Mouse (Mus musculus): ENCODE measurements around the gene Deup1.

The Deup1 gene

DNA sequence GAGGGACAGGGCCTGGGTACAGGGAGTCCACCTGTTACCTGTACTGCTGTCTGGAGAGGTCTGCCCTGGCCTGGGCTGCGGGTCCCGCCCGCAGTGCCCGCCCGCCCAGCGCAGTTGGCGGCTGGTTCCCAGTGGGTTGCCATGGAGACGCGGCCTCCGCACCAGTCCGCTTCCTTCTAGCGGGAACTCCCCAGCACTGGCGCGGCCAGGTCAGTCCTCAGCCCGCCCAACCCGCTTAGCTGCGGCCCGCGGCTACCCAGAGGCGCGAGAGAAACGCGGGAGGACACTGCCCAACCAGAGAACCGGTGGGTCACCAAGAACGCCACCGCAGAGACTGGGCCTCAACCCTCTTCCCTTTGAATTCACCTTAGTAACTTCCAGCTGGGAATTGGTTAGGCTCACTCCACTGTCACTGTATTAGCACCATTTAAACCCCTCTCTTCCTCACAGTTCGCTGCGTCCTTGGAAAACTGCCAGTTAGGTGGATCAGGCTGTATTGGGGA lies at the start of gene Deup1:
Gene Deup1 (minus strand): TSS at position 149 of the 503 bp plus-strand sequence.
- peak; percentile 14 to 46 for DNase-seq (ENCODE audit: low spot score in 2 of 2)

DNA sequence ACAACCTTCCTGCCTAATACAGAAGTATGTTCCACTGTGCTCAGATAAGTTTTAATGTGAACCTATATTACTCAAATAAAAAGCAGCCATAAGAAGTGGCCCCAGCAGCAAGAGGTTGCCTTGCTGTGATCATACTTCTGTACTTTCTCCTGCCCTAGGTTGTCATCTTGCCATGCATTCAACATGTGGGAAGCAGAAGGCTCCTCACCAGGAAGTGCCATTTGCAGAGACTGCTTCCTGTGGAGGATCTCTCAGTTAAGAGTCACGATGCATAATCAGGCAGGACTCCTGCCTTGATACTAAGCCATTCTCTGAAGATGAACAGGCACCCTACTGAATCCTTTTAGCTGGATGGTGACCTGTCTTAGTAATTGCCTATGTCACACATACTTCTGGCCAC lies 44.5 kb upstream of the Deup1 start:
- DNase-seq (ENCODE audit: low spot score in 2 of 2): no peak

DNA sequence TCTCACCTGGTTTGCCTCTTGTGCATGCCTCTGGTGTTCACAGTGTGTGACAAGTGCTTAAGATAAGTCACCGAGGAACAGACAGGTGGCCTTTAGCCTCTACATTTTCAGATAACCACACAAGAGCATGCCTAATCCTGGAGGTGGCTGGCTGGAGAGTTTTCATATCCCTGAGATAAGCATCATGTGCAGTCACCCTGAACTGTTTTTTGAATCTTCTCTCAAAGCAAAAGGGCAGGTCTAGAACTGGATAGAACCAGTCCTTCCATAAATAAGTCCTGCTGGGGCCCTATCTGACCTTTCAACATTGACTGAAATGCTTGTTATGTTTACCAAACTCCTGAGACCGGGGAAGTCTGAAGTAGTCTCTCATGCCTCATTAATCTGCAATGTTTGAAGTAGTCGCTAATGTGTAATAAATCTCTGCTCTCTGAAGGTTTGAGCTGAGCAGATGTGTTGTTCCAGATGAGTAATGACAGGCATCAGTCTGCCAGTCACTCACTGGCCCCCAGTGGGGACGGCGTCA lies 42.3 kb upstream of the Deup1 start:
- DNase-seq (ENCODE audit: low spot score in 2 of 2): no peak

DNA sequence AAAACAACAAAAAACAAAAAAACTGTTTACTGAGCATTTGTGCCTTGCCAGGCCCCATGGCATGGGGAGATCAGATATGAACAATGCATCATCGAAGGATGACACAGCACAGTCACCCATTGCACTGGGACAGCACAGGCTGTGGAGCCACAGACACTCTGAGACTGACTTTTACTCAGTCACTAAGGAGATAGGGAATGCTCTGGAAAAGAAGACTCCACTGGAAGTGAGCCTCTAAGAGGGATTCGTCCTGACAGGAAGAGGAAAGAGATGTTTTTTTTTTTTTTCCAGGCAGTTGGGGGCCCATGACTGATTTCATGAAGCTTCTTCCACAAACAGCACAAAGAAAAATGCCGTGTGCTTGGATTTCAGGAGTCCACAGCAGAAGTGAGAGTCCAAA lies 41.7 kb upstream of the Deup1 start:
- DNase-seq (ENCODE audit: low spot score in 2 of 2): no peak

DNA sequence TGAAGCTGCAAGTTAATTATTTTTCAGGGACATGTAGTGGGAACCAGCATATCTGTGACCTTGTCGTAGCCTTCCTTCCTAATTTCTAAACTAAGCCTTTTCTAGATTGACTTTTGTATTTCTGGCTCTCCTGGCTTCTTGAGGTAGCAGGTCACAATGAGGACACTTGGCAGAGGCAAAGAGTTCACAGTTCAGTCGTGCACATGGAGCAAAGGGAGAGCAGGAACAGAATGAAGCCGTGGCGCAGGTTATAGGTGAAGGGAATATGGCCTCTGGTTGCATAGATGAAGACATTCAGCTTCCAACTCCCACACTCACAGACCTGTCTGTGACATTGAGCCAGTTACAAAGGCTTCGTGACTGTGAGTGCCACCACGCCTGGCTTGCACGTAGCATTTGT lies 36.9 kb upstream of the Deup1 start:
- no peak for DNase-seq (ENCODE audit: low spot score in 2 of 2)

DNA sequence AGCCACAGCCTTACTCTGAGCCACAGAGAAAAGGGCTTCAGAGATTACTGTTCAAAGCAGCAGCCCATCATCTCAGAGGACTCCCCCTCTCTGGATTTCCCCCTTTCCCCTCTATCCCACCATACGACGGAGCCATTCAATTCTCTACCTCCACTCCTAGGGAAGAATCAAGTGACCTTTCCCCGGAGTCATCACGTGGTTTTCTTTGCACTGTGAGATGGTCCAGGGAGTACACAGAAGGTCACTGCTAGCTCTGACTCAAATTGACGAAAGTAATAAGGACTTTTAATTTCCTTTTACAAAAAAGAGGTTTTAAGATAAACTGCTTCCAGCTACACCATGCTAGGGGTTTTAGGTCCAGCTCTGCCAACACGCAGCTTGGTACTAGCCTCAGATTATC lies 31.3 kb upstream of the Deup1 start:
- no peak for DNase-seq (ENCODE audit: low spot score in 2 of 2)

DNA sequence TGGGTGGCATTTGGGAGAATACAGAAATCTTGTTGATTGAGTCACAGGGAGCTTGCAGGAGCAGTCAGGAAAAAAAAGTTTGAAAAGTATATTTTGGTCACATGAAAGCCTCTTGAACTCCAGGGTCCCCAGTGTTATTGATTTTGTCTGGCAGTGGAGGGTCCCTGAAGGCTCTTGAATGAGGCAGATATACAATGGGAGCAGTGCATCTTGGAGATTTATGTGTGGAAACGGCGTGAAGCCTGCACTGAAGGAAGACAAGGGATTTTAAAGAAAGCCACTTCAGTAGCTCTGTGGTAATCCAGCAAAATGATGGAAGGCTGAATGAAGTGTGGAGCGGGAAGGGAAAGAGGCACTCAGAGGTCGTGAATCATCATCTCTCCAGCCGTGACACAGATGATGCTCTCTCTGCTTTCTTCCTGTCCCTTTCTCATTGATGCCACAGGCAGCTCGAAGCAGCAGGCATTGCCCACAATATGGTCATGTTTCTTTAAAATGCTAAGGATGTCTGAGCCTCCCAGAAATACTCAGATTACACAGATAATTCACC lies 30.6 kb upstream of the Deup1 start:
- no peak for DNase-seq (ENCODE audit: low spot score in 2 of 2)

DNA sequence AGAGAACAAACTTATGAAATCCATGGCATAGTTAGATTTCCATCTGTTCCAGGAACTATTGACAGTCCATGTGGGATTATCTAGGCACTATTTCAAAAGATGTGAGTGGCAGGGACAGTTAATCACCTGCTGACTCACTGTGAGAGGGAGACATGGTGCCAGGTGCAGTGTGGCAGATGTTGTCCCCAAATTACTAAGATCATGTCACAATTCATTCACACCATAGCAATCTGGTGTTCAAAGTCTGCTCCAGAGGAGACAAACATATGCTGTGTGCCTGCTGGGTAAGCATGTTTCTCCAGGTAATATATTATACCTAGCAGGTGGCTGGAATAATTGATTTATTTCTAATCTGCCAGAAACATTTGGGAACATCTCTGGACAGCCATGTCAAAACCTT lies 25.3 kb upstream of the Deup1 start:
- DNase-seq (ENCODE audit: low spot score in 2 of 2): no peak

DNA sequence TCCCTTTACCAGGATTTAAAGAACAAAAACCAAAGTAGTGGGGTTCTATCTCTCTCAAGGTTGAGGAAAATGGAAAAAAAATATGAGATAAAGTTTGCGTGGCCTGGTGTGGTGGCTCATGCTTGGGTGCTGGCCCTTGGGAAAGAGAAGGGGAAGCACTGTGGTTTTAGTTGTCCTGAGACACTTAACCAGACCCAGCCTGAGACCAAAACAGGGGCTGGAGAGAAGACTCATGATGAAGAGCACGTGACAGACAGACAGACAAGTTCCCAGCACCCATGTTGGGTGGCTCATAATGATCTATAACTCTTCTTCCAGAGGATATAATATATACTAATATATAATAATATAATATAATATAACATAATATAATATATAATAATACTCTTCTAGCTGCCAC lies 22.2 kb upstream of the Deup1 start:
- no peak for DNase-seq (ENCODE audit: low spot score in 2 of 2)

DNA sequence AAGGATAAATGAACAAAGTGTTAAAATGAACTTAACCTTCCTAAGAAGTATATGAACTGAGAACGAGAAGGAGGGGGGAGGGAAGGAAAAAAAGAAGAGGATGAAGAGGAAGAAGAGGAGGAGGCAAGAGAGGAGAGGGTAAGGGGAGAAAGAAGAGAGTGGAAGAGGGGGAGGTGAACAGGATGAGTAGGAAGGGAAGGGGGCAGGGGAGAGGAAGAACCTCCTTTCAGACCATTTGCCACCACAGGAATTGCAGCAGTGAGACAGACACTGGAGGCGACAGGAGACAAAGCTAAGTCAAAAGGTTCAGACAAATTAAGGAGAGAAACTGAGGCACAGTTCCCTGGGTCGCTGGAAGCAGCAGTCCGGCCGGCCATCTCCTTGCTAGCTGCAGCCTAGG lies 349 bp downstream of the Deup1 start:
- no peak for DNase-seq (ENCODE audit: low spot score in 2 of 2)

DNA sequence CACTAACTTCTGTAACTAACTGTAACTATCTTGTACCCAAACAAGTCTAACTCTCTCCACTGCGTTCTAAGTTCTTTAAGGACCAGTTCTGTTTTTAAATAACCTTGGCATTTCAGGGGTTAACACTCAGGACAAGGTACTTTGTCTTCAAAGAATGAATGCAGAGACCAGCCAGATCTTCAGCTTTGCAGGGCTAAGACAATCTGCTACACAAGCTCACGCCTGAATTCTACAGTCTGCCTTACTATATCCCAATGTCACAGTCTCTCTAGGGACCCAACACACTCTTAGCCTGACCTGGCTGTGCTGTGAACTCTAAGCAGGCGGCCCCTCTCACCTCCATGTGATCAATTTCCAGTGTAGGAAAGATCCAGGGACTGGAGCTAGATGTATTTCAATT lies 3.0 kb downstream of the Deup1 start:
- DNase-seq (ENCODE audit: low spot score in 2 of 2): no peak

DNA sequence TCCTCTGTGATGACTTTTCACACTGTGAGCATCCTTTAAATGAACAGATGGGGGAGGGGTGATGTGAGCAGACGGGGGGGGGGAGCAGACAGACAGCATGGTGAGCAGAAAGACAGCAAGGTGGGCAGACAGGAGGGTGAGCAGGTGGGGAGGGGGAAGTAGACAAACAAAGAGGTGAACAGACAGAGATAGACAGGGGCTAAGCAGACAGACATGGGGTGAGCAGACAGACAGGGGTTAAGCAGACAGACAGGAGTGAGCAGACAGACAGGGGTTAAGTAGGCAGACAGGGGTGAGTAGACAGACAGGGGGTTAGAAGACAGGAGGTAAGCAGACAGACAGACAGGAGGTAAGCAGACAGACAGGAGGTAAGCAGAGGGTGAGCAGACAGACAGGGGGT lies 8.0 kb downstream of the Deup1 start:
- DNase-seq (ENCODE audit: low spot score in 2 of 2): no peak

DNA sequence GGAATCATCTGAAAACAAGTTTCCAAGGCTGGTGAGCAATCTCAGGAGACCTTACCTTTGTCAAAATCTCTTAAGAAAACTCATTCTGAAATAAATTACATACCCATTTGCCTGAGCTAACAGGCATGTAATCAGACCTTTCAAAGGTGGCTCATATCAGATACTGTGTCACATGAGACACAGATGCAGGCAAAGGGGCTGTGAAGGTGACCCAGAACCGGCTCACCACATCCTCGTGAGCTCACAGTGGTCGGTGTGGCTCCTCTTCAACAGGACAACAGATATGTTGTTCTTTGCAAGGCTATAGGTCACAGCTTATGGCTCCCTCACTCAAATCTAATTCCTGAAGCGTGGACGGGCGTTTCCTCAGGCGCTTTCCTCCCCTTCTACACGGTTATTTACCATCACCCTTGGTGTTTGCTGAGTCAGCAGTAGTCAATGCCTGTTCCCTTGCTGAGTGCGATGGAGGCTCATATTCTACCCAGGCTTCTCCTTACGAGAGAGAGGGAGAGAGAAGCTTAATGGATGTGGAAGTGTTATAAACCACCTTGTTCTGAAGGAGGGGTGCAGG lies 8.6 kb downstream of the Deup1 start:
- no peak for DNase-seq (ENCODE audit: low spot score in 2 of 2)

DNA sequence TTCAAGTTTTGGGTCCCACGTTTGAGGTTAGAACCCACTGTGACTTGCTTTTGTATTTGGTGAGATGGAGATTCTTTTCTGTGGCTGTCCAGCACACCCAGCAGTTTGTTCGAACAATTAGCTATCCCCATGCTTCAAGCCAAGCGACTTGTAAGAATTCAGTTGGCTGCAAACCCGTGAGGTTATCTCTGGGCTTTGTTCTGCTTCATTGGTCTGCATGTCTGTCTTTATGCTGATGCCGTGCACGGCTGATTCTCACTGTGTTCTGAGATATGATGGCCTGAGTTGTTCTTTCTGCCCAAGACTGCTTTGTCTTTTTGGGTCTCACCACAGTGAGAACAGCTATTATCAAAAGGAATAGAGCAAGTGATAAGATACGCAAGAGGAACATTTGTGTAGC lies 10.7 kb downstream of the Deup1 start:
- DNase-seq (ENCODE audit: low spot score in 2 of 2): no peak

DNA sequence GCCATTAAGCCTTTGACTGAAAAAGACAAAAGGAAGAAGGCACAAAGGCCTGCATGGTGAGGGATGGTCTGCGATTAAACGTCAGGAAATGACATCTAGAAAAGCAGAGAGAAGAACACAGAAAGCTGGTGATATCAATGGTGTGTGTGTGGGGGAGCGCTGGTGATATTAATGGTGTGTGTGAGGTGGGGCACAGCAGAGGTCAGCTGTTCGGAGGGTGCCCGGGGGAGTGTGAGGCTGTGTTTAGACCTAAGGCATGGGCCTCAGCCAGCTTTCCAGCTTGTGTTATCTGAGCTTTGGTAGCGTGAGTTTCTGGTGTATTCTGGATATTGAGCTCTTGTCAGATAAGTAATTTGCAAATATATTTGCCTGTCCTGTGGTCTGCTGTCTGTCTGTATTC lies 11.3 kb downstream of the Deup1 start:
- no peak for DNase-seq (ENCODE audit: low spot score in 2 of 2)

DNA sequence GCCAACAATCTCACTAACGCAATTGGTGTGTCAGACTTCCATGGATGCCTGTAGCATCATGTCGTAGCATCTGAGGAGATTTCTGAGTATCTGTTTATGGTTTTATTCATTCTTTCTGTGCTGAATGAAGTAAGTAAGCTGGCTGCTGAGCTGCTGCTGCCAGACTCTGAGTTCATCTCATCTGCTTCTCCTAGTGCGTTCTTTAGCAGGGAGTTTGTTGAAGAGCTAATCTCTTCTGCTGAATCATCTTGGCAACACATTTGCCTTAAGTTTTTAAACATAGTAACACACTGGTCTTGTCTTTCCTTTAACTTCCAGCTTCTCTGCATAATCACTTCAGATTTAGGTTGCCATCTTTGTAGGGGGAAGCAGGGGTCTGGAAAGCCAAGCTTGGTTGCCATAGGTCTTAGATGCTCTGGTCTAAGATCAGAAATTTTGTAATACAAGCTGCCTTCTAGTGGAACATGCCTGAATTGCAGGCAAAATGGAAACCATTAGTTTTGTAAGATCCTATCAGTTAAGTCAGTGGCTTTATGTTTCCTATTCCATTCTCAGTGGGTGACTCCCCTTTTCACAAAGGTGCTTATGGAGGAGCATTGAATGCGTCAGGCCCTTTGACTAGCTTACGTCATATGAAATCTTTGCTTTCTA lies 18.3 kb downstream of the Deup1 start:
- peak in 1 of 2 experiments; percentile 3 for DNase-seq (ENCODE audit: low spot score in 2 of 2)

DNA sequence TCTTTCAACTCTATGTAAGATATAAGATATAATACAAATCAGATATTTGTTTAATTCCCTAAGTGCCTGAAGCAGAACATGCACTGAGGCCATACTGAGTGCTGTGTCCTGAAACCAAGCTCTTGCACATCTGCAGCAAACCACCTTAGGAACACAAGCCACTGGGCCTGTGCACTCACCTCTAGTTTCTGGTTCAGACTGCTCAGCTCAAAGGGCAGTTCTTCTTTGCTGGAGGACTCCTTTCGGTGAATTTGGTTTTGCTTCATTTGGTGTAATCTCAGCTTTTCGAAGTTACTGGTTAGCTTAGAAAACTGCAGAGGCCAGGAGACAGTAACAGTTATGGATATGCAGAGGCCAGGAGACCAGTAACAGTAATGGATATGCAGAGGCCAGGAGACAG lies 20.1 kb downstream of the Deup1 start:
- DNase-seq (ENCODE audit: low spot score in 2 of 2): no peak

DNA sequence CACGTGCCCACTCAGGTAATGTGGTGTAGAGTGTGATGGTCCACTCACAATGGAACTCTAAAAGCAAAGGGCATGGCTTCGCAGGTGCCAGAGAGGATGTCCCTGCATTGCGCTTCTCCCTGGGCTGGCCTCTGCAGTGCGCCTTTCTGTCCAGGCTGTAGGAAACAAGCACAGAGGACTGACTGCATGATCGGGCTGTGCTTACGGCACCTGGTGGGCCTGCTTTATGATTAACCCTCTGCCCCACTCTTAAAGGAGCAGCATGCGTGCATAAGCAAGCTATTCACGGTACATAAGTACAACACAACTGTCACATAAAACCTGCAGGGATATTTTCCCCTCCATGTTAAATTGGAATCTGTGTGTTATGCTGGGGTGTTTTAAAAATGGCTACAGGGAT lies 24.6 kb downstream of the Deup1 start:
- no peak for DNase-seq (ENCODE audit: low spot score in 2 of 2)

DNA sequence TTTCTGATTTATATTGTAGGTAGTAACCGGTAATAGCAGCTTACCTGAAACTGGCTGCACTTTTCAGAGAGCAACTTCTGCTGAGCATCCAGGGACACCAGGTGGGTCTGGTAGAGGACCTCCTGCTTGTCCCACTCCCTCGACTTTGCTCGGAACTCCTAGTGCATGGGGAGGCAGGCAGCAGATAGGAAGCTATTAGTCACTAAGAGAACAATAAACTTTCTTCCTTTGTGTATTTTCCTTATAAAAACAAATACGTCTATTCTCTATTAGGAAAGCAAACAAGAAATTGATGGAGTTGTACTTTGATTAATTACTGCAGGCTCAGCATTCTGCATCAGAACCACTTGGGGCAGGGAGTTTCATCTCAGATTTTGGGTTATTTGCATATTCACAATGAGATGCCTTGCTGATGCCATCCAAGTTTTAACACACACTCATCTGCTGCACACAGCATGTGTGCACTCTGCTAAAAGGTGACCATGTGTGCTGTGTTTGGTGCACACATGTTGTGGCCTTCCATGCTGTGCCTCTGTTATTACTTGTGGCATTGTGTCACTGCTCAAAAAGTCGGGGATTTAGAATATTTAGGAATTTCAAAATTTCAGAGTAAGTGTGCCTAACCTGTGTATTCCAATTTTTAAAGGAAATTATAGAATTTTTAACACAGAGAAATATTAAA lies 26.7 kb downstream of the Deup1 start:
- DNase-seq (ENCODE audit: low spot score in 2 of 2): no peak

DNA sequence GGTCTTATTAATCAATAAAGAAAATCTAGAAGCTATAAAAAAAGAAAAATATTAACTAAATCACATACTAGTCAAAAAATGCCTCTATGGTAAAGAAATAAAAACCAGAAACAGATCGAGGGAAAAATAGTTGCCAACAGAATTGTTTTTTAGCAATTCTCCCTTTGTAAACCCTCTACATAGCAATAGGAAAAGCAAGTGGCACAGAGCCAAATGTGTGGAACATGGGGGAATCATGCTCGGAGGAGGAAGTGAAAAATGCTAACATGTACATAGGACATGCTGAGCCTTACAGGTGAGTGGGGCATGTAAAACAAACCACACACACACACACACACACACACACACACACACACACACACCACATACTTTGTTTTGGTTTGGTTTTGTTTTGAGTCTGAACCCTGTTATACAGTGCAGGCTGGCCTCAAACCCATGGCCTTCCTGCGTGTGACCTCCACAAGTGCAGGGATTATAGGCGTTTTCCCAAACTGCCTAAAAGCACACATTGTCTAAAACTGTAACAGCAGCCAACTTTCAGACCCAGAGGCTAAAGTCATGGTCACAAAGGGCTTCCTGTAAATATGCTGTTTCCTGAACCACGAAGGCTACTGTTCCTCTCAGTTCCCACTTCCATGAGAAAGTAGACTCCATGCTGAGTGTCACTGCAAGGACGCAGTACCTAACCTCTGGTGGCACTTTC lies 27.4 kb downstream of the Deup1 start:
- no peak for DNase-seq (ENCODE audit: low spot score in 2 of 2)

DNA sequence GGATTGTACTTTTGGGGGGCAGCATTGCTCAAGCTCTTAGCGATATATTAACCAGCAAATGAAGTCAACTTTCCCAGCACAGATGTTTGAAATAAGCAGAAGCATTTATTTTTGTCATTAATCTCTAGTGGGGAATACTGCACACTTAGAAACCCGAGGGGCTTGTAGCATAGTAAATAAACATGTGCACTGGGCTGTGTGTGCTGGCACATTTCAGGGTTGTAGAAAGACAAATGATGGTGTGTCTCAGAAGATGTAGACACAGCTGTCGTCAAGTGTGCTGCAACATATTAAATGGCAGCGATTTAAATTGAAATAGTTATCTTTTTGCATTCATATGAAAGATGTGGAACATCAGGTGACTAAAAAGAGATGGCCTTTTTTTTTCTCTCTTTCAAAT lies 31.1 kb downstream of the Deup1 start:
- no peak for DNase-seq (ENCODE audit: low spot score in 2 of 2)

DNA sequence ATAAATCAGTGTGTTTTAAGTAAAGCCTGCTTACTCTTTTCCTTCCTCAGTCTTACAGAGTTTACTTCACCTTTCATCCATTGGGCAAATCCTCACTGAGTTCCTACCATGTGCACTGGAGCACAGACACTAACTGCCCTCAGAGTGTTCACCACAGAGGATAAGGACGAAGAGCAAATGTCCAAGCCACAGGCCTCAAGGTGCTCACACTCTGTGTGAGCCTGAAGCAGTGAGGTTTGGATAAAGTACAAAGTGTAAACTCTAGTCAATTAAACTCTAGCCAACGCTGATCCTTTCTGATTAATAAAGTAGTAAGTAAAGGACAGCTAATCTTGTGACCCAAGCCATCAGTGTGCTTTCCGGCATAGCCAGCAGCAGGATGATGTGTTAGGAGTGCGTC lies 33.6 kb downstream of the Deup1 start:
- no peak for DNase-seq (ENCODE audit: low spot score in 2 of 2)

Data from frontal cortex, postnatal 36 days (tissue).